Mouse (Mus musculus): ENCODE results near the gene Terf2.

DNA sequence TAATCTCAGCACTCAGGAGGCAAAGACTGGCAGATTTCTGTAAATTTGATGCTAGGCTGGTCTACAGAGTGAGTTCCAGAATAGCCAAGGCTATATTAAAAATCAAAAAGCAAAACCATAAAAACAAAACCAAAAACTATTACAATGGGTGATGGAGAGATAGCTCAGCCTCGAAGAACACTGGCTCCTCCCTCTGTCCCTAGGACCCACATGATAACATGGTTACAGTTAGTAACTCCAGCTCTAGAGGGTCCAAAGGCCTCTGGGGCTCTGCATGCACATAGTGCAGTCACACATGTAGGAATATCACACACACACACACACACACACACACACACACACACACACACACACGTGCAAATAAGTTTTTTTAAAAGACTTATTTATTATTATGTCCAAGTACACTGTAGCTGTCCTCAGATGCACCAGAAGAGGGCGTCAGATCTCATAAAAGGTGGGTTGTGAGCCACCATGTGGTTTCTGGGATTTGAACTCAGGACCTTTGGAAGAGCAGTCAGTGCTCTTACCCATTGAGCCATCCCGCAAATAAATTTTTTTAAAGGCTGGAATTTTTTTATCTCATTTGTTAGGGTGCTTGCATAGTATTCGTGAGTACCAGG is 13.6 kb upstream of the Terf2 start:
- TF ChIP-seq POLR2A (IDR thresholded peaks at IDR 0.05; ENCODE audit: low read depth, low read length) = no peak
- TF ChIP-seq CTCF (IDR thresholded peaks at IDR 0.05; ENCODE audit: borderline replicate concordance, insufficient read depth, low read length) = no peak
